Mouse (Mus musculus) E14TG2a.4 (cell line): ENCODE measurements around the gene Cetn4.

Source experiments
- CTCF ChIP-seq: conservative IDR thresholded peaks from 2 replicates; pipeline ENCODE4 v1.5.1; 2014; ENCODE audit warnings: low read length
- NANOG ChIP-seq: IDR thresholded peaks from 2 replicates; pipeline ENCODE4 v1.6.1; 2014; ENCODE audit warnings: borderline replicate concordance, low read length, mixed read lengths
- POU5F1 ChIP-seq: IDR thresholded peaks from 2 replicates; pipeline ENCODE4 v1.6.1; 2014; ENCODE audit warnings: low read length, borderline replicate concordance

- TF ChIP-seq CTCF (no peak), NANOG (no peak), POU5F1 (no peak)
These were observed 19.5 kb upstream of the Cetn4 start for GRCm38 (mm10) chr3:37331999-37332449.
